Mouse (Mus musculus): ENCODE measurements around the gene Grip1. TPM values are rescaled to one million over a fixed set of nuclear protein-coding genes. Genes with fewer than 3 reads are reported as not detected.
A peak's percentile ranks its signal among the peaks of the same experiment; 100 is the strongest.

Grip1 gene
- total and polyA plus RNA-seq, 3 experiments = 0.31 to 0.45 (median 0.42) TPM

DNA sequence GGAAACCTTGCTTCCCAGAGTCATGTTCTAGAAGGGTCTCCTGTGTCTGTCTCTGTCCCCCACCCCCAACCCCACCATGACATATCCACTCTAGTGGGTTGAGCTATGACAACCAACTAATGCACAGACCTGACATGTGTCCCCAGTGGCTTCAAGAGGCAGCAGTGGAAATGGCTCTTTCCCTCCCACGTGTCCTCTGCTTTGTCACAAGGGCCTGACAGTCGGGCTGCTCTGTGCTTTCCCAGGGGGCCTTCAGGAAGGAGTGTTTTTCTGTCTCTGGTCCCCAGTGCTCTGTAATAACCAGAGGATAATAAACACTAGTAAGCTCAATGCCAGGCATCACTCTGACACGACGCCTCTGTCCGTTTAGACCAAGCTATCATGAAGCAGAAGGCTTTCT is 271.7 kb downstream of the Grip1 start:
- H3K27me3 ChIP-seq (ENCODE audit: control insufficient read depth, insufficient read depth, low read length) = no peaks in the 10 kb centered on the region
- H3K27ac ChIP-seq = no peak overlapping the region
- H3K36me3 ChIP-seq (ENCODE audit: control insufficient read depth, insufficient read depth, low read length) = no peaks in the 10 kb centered on the region
- H3K4me3 ChIP-seq = no peak overlapping the region
- no peak overlapping the region for H3K9ac ChIP-seq (ENCODE audit: low read depth, low read length)
- WGBS = 41% methylated on average over 5 of the region's 5 CpGs
- H3K79me2 ChIP-seq (replicated peaks; ENCODE audit: control insufficient read depth, insufficient read depth, low read length) = no peaks in the 10 kb centered on the region
- peak in 1 of 2 experiments; percentile 4 for DNase-seq
- no peaks in the 10 kb centered on the region; the same call in 1 of the 2 replicates for H3K4me1 ChIP-seq (ENCODE audit: control insufficient read depth, insufficient read depth, low read length)
- intact Hi-C loops (cut with DNase I) = no loop called here
- TF ChIP-seq EP300 (IDR thresholded peaks at IDR 0.05; ENCODE audit: insufficient read depth, low read depth, low read length) (no peak), POLR2A (IDR thresholded peaks at IDR 0.05; ENCODE audit: insufficient read depth, low read depth, low read length) (no peak), CTCF (IDR thresholded peaks at IDR 0.05) (no peak)

DNA sequence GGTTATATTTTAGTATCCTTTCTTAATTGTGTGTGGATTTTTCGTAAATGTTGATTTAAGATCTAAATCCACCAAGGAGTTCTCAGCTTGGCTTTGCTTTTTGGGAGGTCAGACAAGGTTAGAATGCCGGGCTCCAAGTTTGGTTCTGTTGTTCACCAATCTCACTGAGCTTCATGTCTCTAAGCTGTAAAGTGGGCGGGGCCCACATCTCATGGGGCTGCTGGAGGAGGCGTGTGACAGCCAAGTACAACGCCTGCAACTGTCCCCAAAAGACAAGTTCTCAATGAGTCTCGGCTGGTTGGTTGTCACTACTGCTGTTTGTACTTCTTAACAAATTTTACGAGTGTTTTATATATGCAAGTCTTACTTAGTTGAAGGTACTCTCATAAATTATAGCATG is 272.3 kb downstream of the Grip1 start:
- no peaks in the 10 kb centered on the region for H3K36me3 ChIP-seq (ENCODE audit: control insufficient read depth, insufficient read depth, low read length)
- H3K79me2 ChIP-seq (replicated peaks; ENCODE audit: control insufficient read depth, insufficient read depth, low read length) = no peaks in the 10 kb centered on the region
- WGBS = 72% methylated on average over 7 of the region's 7 CpGs
- no peak overlapping the region for H3K9ac ChIP-seq (ENCODE audit: low read depth, low read length)
- intact Hi-C loops (cut with DNase I) = no loop called here
- no peak overlapping the region for H3K27ac ChIP-seq
- no peaks in the 10 kb centered on the region; the same call in 1 of the 2 replicates for H3K4me1 ChIP-seq (ENCODE audit: control insufficient read depth, insufficient read depth, low read length)
- no peak for TF ChIP-seq CTCF (IDR thresholded peaks at IDR 0.05)
- TF ChIP-seq EP300 (IDR thresholded peaks at IDR 0.05; ENCODE audit: insufficient read depth, low read depth, low read length) = no peak
- TF ChIP-seq POLR2A (IDR thresholded peaks at IDR 0.05; ENCODE audit: insufficient read depth, low read depth, low read length) = no peak
- no peaks in the 10 kb centered on the region for H3K27me3 ChIP-seq (ENCODE audit: control insufficient read depth, insufficient read depth, low read length)
- peak; percentile 14 to 21 for DNase-seq
- H3K4me3 ChIP-seq = no peak overlapping the region

DNA sequence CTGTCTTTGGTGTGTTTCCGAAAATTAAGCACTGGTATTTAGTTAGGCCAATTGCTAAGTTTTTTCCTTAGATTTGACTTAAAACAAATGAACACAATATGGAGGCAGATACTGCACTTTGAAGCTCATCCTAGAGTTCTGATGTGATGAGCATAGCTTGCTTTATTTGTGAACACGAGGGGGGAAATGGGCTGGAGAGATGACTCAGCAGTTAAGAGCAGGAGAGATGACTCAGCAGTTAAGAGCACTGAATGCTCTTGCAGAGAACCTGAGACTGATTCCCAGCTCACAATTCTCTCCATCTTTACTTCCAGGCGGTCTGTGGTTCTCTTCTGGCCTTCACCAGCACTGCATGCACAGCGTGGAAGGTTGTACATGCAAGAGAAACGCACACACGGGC is 273.3 kb downstream of the Grip1 start:
- no peaks in the 10 kb centered on the region for H3K27me3 ChIP-seq (ENCODE audit: control insufficient read depth, insufficient read depth, low read length)
- no peaks in the 10 kb centered on the region; the same call in 1 of the 2 replicates for H3K4me1 ChIP-seq (ENCODE audit: control insufficient read depth, insufficient read depth, low read length)
- no peak overlapping the region for H3K9ac ChIP-seq (ENCODE audit: low read depth, low read length)
- no peak for DNase-seq
- intact Hi-C loops (cut with DNase I) = no loop called here
- H3K36me3 ChIP-seq (ENCODE audit: control insufficient read depth, insufficient read depth, low read length) = no peaks in the 10 kb centered on the region
- no peaks in the 10 kb centered on the region for H3K79me2 ChIP-seq (replicated peaks; ENCODE audit: control insufficient read depth, insufficient read depth, low read length)
- H3K4me3 ChIP-seq = no peak overlapping the region
- TF ChIP-seq EP300 (IDR thresholded peaks at IDR 0.05; ENCODE audit: insufficient read depth, low read depth, low read length) (no peak), POLR2A (IDR thresholded peaks at IDR 0.05; ENCODE audit: insufficient read depth, low read depth, low read length) (no peak), CTCF (IDR thresholded peaks at IDR 0.05) (no peak)
- no peak overlapping the region for H3K27ac ChIP-seq
- WGBS = 74% methylated on average over 6 of the region's 6 CpGs

DNA sequence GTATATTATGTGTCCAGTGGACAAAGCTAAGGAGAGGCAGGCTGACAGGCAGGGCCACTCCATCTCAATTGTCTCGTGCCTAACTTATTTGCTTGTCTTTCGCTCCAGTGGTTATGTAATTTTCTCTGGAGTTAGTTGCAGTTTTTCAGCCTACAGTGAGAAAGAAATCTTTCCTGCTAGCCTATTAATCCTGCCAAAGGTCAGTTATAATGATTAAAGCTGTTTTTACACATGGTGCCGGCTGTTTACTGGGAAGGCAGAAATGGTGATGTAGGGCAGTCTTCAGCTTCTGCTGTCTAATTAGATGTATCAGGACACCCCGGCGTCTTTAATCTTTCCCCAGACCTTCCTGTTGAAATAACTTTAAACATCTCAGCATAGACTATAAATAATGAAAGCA is 276.6 kb downstream of the Grip1 start:
- no peak for DNase-seq
- TF ChIP-seq CTCF (IDR thresholded peaks at IDR 0.05) (no peak), POLR2A (IDR thresholded peaks at IDR 0.05; ENCODE audit: insufficient read depth, low read depth, low read length) (no peak), EP300 (IDR thresholded peaks at IDR 0.05; ENCODE audit: insufficient read depth, low read depth, low read length) (no peak)
- H3K79me2 ChIP-seq (replicated peaks; ENCODE audit: control insufficient read depth, insufficient read depth, low read length) = no peaks in the 10 kb centered on the region
- WGBS = 56% methylated on average over 5 of the region's 5 CpGs
- H3K27me3 ChIP-seq (ENCODE audit: control insufficient read depth, insufficient read depth, low read length) = no peaks in the 10 kb centered on the region
- intact Hi-C loops (cut with DNase I) = no loop called here
- no peak overlapping the region for H3K4me3 ChIP-seq
- no peak overlapping the region for H3K9ac ChIP-seq (ENCODE audit: low read depth, low read length)
- H3K36me3 ChIP-seq (ENCODE audit: control insufficient read depth, insufficient read depth, low read length) = no peaks in the 10 kb centered on the region
- H3K27ac ChIP-seq = no peak overlapping the region
- H3K4me1 ChIP-seq (ENCODE audit: control insufficient read depth, insufficient read depth, low read length) = no peaks in the 10 kb centered on the region

DNA sequence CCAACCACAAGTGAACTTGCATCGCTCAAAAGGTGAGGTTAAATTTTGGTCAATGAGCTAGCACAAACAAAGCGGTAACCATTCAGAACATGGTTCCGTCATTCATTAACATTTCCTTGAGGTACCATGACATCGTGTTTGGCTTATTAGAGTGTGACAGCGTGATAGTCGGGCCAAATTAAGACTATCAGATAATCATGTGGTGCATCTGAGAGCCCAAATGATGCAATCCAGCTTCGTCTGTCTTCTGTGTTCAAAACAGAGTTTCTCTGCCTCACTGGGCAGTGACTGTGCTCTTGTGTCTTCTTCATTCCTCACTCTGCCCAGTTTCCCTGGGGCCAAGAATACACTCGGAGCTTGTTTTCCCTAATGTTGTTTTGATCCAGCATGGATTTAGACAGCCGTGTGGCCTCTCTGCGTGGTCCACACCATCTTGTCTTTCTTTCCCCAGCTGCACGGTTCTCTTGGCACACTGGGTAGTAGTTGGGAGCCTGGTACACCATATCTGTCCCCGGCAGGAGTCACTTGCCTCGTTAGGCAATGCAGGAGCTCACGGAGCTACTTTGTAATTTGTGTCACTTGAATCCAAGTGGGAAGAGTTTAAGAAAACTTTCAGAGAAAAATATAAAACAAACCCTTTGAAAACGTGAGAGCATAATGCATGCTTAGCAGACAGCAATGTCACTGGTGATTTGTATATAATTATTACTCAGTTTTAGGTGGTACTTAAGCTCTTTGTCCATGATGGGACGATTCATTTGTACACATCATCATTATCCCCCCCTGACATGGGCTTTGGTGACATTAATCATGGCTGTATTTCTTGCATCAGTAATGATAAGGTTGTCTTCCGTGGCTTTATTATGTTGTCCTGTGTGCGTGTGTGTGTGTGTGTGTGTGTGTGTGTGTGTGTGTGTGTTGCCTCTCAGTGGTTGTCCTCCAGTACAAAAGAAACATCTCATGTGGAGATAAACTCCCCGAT is 281.7 kb downstream of the Grip1 start:
- intact Hi-C loops (cut with DNase I) = no loop called here

DNA sequence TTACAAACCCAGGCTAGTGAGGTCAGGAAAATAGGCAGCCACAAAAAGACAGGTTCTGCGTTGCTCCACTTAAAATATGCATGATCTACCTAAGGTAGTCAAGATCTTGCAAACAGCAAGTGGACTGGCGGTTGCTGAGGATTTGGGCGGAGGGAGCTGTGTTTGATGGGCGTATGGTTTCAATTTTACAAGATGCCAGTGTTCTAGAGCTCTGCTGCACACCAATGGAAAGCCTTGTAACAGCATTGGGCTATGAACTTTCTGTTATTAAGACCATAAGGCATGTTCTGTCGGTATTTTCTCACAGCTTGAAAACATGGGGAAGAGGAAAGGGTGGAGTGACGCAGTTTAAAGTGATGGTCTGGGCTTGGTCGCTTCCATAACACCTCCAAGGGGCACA is 285.8 kb downstream of the Grip1 start:
- no peak for TF ChIP-seq CTCF (IDR thresholded peaks at IDR 0.05)
- no peak for TF ChIP-seq EP300 (IDR thresholded peaks at IDR 0.05; ENCODE audit: insufficient read depth, low read depth, low read length)
- no peak for TF ChIP-seq POLR2A (IDR thresholded peaks at IDR 0.05; ENCODE audit: insufficient read depth, low read depth, low read length)
- no peaks in the 10 kb centered on the region for H3K79me2 ChIP-seq (replicated peaks; ENCODE audit: control insufficient read depth, insufficient read depth, low read length)
- intact Hi-C loops (cut with DNase I) = no loop called here
- H3K27ac ChIP-seq = no peak overlapping the region
- no peaks in the 10 kb centered on the region for H3K4me1 ChIP-seq (ENCODE audit: control insufficient read depth, insufficient read depth, low read length)
- no peak overlapping the region for H3K4me3 ChIP-seq
- H3K27me3 ChIP-seq (ENCODE audit: control insufficient read depth, insufficient read depth, low read length) = no peaks in the 10 kb centered on the region
- no peak for DNase-seq
- H3K9ac ChIP-seq (ENCODE audit: low read depth, low read length) = no peak overlapping the region
- 78% methylated on average over 7 of the region's 7 CpGs for WGBS
- H3K36me3 ChIP-seq (ENCODE audit: control insufficient read depth, insufficient read depth, low read length) = no peaks in the 10 kb centered on the region

More for the DNA sequence above, 281.7 kb downstream of the Grip1 start:
- Histone ChIP-seq H3K36me3 (ENCODE audit: control insufficient read depth, insufficient read depth, low read length) (no peaks in the 10 kb centered on the region), H3K27me3 (ENCODE audit: control insufficient read depth, insufficient read depth, low read length) (no peaks in the 10 kb centered on the region), H3K4me3 (no peak overlapping the region), H3K27ac (no peak overlapping the region), H3K79me2 (replicated peaks; ENCODE audit: control insufficient read depth, insufficient read depth, low read length) (no peaks in the 10 kb centered on the region), H3K4me1 (ENCODE audit: control insufficient read depth, insufficient read depth, low read length) (no peaks in the 10 kb centered on the region), H3K9ac (ENCODE audit: low read depth, low read length) (no peak overlapping the region)
- no peak for TF ChIP-seq POLR2A (IDR thresholded peaks at IDR 0.05; ENCODE audit: insufficient read depth, low read depth, low read length)
- no peak for TF ChIP-seq CTCF (IDR thresholded peaks at IDR 0.05)
- no peak for TF ChIP-seq EP300 (IDR thresholded peaks at IDR 0.05; ENCODE audit: insufficient read depth, low read depth, low read length)
- 65% methylated on average over 19 of the region's 19 CpGs for WGBS
- DNase-seq = no peak
